Mouse (Mus musculus): ENCODE data around the gene Zfp143. TPM values are rescaled to one million over a fixed set of nuclear protein-coding genes. Genes with fewer than 3 reads are reported as not detected.

The Zfp143 gene
- total RNA-seq, 2 experiments from 2014 or later: 7.1 to 7.7 TPM

DNA sequence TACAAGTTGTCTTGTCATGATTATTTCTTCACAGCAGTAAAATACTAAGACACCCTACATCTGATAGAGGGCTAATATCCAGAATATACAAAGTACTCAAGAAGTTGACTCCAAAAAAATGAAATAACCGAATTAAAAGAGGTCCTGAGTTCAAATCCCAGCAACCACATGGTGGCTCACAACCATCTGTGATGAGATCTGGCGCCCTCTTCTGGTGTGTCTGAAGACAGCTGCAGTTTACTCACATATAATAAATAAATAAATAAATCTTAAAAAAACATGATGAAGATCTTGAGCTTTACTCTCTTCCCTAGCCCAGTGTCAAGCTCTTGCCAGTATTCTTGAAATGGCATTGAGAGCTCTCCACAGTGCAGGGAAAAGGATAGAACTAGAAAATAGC, 77.5 kb downstream of the Zfp143 start:
- no peak for DNase-seq

DNA sequence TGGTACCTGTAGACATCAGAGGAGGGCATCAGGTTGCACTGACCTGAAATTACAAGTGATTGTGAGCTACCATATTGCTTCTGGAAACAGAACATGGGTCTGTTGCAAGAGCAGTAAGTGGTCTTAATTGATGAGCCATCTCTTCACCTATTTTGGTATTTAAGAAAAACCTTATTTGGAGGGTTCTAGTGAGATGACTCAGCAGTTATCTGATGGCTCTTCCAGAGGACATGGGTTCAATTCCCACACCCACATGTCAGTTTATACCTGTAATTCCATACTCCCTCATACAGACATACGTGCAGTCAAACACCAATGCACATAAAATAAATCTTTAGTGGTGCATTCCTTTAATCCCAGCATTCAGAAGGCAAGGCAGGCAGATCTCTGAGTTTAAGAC, 82.8 kb downstream of the Zfp143 start:
- DNase-seq: no peak

Other genes with a start within 250 kb of the Zfp143 start
- 1 to 10 TPM; 3.9 to 4.3 TPM for gene Scube2, start 195.5 kb upstream of the Zfp143 start, total RNA-seq (2021)
- gene Dennd5a, start 100.7 kb upstream of the Zfp143 start, total RNA-seq (2021): 10 to 100 TPM; 52.1 to 53.5 TPM
- 10 to 100 TPM; 22.3 to 28.3 TPM for gene Tmem41b, start 74.3 kb upstream of the Zfp143 start, total RNA-seq (2021)
- 10 to 100 TPM; 77.7 to 82.2 TPM for gene Ipo7, start 42.9 kb upstream of the Zfp143 start, total RNA-seq (2021)
- 1 to 10 TPM; 1.6 to 3.1 TPM for gene Wee1, start 60.8 kb downstream of the Zfp143 start, total RNA-seq (2021)
- 1 to 10 TPM; 5.7 to 6.2 TPM for gene Swap70, start 160.5 kb downstream of the Zfp143 start, total RNA-seq (2021)